In genomic region chr14:52638179-52638578, GRCm38 (mm10) we compare ENCODE assay signal across 25 mouse cellular contexts.
DNase-seq lines count a peak whose midpoint lies in the region; ATAC-seq and TF ChIP-seq lines count a peak whose summit lies in the region.
"Had no signal": no experiment of that assay in that cellular context is flagged by ENCODE, and none has a peak within 500 bp of the region (broad histone marks: within the 10 kb centered on the region; RNA-seq: fewer than 3 reads in every experiment).

No protein-coding gene starts in this region.

- no peak overlapping the region for H3K27ac ChIP-seq in heart, embryonic 12.5 days (ENCODE audit: poor library complexity, severe bottlenecking)
- H3K27ac ChIP-seq in intestine, postnatal 0 days (ENCODE audit: low read depth, low read length), result no peak overlapping the region
- H3K27ac ChIP-seq: heart, embryonic 10.5 days; hindbrain, embryonic 12.5 days; limb, embryonic 13.5 days; liver, embryonic 14.5 days; midbrain, embryonic 13.5 days; neural tube, embryonic 13.5 days; stomach, embryonic 15.5 days had no signal

- TF ChIP-seq CTCF in intestine, postnatal 0 days (IDR thresholded peaks at IDR 0.05; ENCODE audit: low read depth), result no peak

- no peaks in the 10 kb centered on the region for H3K36me3 ChIP-seq in heart, embryonic 12.5 days
- H3K36me3 ChIP-seq in intestine, postnatal 0 days (ENCODE audit: control insufficient read depth, insufficient read depth), result no peaks in the 10 kb centered on the region
- H3K36me3 ChIP-seq: heart, embryonic 10.5 days; hindbrain, embryonic 12.5 days; limb, embryonic 13.5 days; midbrain, embryonic 13.5 days; neural tube, embryonic 13.5 days; stomach, embryonic 15.5 days had no signal

- no peak overlapping the region for H3K4me2 ChIP-seq in heart, embryonic 12.5 days
- no peak overlapping the region for H3K4me2 ChIP-seq in intestine, postnatal 0 days (replicated peaks; ENCODE audit: low read depth)
- H3K4me2 ChIP-seq: hindbrain, embryonic 12.5 days; limb, embryonic 13.5 days; midbrain, embryonic 13.5 days; neural tube, embryonic 13.5 days; stomach, embryonic 15.5 days had no signal

- no peak for ATAC-seq in CD4-positive, CD25-positive, alpha-beta regulatory T cell, adult 4 months
- ATAC-seq in heart, embryonic 12.5 days (ENCODE audit: insufficient number of reproducible peaks, low FRiP score), result no peak
- ATAC-seq in intestine, postnatal 0 days, result no peak
- ATAC-seq: forebrain, embryonic 16.5 days; midbrain, embryonic 13.5 days had no signal

- H3K9me3 ChIP-seq in heart, embryonic 12.5 days (replicated peaks), result peaks cover 7% of the 10 kb centered on the region
- no peaks in the 10 kb centered on the region for H3K9me3 ChIP-seq in intestine, postnatal 0 days (ENCODE audit: control insufficient read depth)
- H3K9me3 ChIP-seq: hindbrain, embryonic 12.5 days; midbrain, embryonic 13.5 days; stomach, embryonic 15.5 days had no signal

- H3K9ac ChIP-seq in heart, embryonic 12.5 days, result no peak overlapping the region
- H3K9ac ChIP-seq in intestine, postnatal 0 days (ENCODE audit: low read depth, low read length), result no peak overlapping the region
- H3K9ac ChIP-seq: hindbrain, embryonic 12.5 days; limb, embryonic 13.5 days; liver, embryonic 14.5 days; midbrain, embryonic 13.5 days; neural tube, embryonic 13.5 days; stomach, embryonic 15.5 days had no signal

- DNase-seq in CD4-positive, CD25-positive, alpha-beta regulatory T cell, adult 2 months (ENCODE audit: low read depth, low spot score), result peak; percentile 37
- peak; percentile 14 for DNase-seq in retina, embryonic 14.5 days (ENCODE audit: low spot score)
- DNase-seq in retina, postnatal 1 day, result no peak
- DNase-seq in R1 (ENCODE audit: low read depth, low spot score), result peak; percentile 27
- DNase-seq in naive thymus-derived CD4-positive, alpha-beta T cell, adult 2 months (ENCODE audit: low read depth), result peak; percentile 28
- DNase-seq: adrenal gland, adult 2 months; cerebellum, adult 9-11 months; gastrocnemius, postnatal 36 days; heart, postnatal 14 days; kidney, adult 9 months; kidney, postnatal 36 days; lung, postnatal 10 days; spleen, adult 18-20 months; thymus, adult 2 months had no signal

- WGBS in heart, embryonic 12.5 days, result 57% methylated on average over 2 of the region's 2 CpGs
- WGBS in intestine, postnatal 0 days, result 59% methylated on average over 2 of the region's 2 CpGs

- no peak overlapping the region for H3K4me3 ChIP-seq in heart, embryonic 12.5 days
- H3K4me3 ChIP-seq in intestine, postnatal 0 days (ENCODE audit: low read depth, low read length), result no peak overlapping the region
- H3K4me3 ChIP-seq: heart, embryonic 10.5 days; hindbrain, embryonic 12.5 days; limb, embryonic 13.5 days; midbrain, embryonic 13.5 days; neural tube, embryonic 13.5 days; stomach, embryonic 15.5 days had no signal

- no peaks in the 10 kb centered on the region for H3K27me3 ChIP-seq in heart, embryonic 12.5 days (replicated peaks)
- no peaks in the 10 kb centered on the region for H3K27me3 ChIP-seq in intestine, postnatal 0 days (replicated peaks; ENCODE audit: control insufficient read depth, insufficient read depth, low read length)
- H3K27me3 ChIP-seq: hindbrain, embryonic 12.5 days; limb, embryonic 13.5 days; midbrain, embryonic 13.5 days; neural tube, embryonic 13.5 days; stomach, embryonic 15.5 days had no signal

- no peaks in the 10 kb centered on the region for H3K4me1 ChIP-seq in heart, embryonic 12.5 days (replicated peaks)
- no peaks in the 10 kb centered on the region for H3K4me1 ChIP-seq in intestine, postnatal 0 days (replicated peaks; ENCODE audit: control insufficient read depth, insufficient read depth, low read length)
- H3K4me1 ChIP-seq: heart, embryonic 10.5 days; hindbrain, embryonic 12.5 days; limb, embryonic 13.5 days; midbrain, embryonic 13.5 days; neural tube, embryonic 13.5 days; stomach, embryonic 15.5 days had no signal
